Mouse (Mus musculus): ENCODE results near the gene Syne2. TPM values are rescaled to one million over a fixed set of nuclear protein-coding genes. Genes with fewer than 3 reads are reported as not detected.

Syne2 gene
- polyA plus RNA-seq, 1 experiment from 2014 or later, result 36.6 TPM

DNA sequence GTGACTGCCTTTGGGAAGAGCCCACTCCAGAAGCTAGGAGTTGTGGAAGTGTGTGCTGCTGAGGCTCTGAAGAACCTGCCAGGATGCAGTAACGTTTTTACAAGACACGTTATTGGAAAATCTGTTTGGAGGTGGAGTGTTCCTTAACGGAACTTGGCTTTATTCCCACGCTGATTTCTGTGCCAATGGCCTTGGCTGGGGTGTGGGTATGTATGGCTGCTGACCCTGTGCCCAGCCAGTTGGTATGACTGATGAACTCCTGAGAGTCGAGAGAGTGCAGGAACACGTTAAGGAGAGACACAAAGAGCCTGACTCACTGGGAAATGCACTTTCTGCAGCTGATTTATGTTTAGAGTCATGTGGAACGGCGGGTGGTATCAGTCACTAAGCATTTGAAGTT, 200.7 kb downstream of the Syne2 start:
- Histone ChIP-seq H3K27ac (replicated peaks; ENCODE audit: low read depth, low read length) (no peak overlapping the region), H3K4me3 (ENCODE audit: low read depth, low read length) (no peak overlapping the region), H3K9me3 (ENCODE audit: control insufficient read depth, low read length) (no peaks in the 10 kb centered on the region), H3K4me1 (ENCODE audit: control insufficient read depth, insufficient read depth, low read length) (no peaks in the 10 kb centered on the region), H3K4me2 (ENCODE audit: low read depth, low read length) (no peak overlapping the region), H3K27me3 (replicated peaks; ENCODE audit: control insufficient read depth, insufficient read depth, low read length) (no peaks in the 10 kb centered on the region), H3K36me3 (ENCODE audit: control insufficient read depth, insufficient read depth, low read length) (peaks cover 33% of the 10 kb centered on the region), H3K9ac (ENCODE audit: low read depth, low read length) (no peak overlapping the region)
- ATAC-seq (ENCODE audit: low read depth) (no peak), DNase-seq (ENCODE audit: low spot score) (no peak)
- 74% methylated on average over 8 of the region's 8 CpGs for WGBS

DNA sequence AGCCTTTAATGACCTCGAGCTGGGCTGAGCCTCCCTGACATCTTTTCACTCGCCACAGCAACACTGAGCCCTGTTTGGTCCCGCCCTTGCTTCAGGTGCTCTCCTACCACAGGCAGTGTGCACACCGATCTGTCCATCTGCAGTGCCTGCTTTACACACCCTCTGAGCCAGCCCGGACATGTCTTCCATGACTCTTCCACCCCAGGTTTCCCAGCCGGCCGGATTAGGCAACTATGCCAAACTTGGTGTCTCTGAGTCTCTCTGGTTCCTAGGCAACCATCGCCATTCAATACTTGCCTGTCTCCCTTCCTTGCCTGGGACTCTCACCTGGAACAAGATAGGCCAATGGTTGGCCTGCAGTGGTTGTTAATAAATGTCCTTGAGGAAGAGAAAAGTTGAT, 224.4 kb downstream of the Syne2 start:
- H3K27ac ChIP-seq (replicated peaks; ENCODE audit: low read depth, low read length), result no peak overlapping the region
- H3K4me2 ChIP-seq (ENCODE audit: low read depth, low read length), result no peak overlapping the region
- H3K4me3 ChIP-seq (ENCODE audit: low read depth, low read length), result no peak overlapping the region
- H3K4me1 ChIP-seq (ENCODE audit: control insufficient read depth, insufficient read depth, low read length), result no peaks in the 10 kb centered on the region
- H3K9ac ChIP-seq (ENCODE audit: low read depth, low read length), result no peak overlapping the region
- DNase-seq (ENCODE audit: low spot score), result no peak
- no peak for ATAC-seq (ENCODE audit: low read depth)
- H3K9me3 ChIP-seq (ENCODE audit: control insufficient read depth, low read length), result no peaks in the 10 kb centered on the region; the same call in 1 of the 2 replicates
- H3K36me3 ChIP-seq (ENCODE audit: control insufficient read depth, insufficient read depth, low read length), result peaks cover 56% of the 10 kb centered on the region
- 87% methylated on average over 7 of the region's 8 CpGs for WGBS
- no peaks in the 10 kb centered on the region for H3K27me3 ChIP-seq (replicated peaks; ENCODE audit: control insufficient read depth, insufficient read depth, low read length)

GRCm38 (mm10) chr12:76046561-76046960, 228.6 kb downstream of the Syne2 start:
- no peak overlapping the region for H3K4me2 ChIP-seq (ENCODE audit: low read depth, low read length)
- no peak overlapping the region for H3K27ac ChIP-seq (replicated peaks; ENCODE audit: low read depth, low read length)
- ATAC-seq (ENCODE audit: low read depth) (no peak), DNase-seq (ENCODE audit: low spot score) (no peak)
- H3K9ac ChIP-seq (ENCODE audit: low read depth, low read length), result no peak overlapping the region
- H3K4me1 ChIP-seq (ENCODE audit: control insufficient read depth, insufficient read depth, low read length), result no peaks in the 10 kb centered on the region
- H3K9me3 ChIP-seq (ENCODE audit: control insufficient read depth, low read length), result no peaks in the 10 kb centered on the region
- no peak overlapping the region for H3K4me3 ChIP-seq (ENCODE audit: low read depth, low read length)
- WGBS, result 94% methylated on average over 6 of the region's 6 CpGs
- H3K36me3 ChIP-seq (ENCODE audit: control insufficient read depth, insufficient read depth, low read length), result peaks cover 51% of the 10 kb centered on the region
- H3K27me3 ChIP-seq (replicated peaks; ENCODE audit: control insufficient read depth, insufficient read depth, low read length), result no peaks in the 10 kb centered on the region

DNA sequence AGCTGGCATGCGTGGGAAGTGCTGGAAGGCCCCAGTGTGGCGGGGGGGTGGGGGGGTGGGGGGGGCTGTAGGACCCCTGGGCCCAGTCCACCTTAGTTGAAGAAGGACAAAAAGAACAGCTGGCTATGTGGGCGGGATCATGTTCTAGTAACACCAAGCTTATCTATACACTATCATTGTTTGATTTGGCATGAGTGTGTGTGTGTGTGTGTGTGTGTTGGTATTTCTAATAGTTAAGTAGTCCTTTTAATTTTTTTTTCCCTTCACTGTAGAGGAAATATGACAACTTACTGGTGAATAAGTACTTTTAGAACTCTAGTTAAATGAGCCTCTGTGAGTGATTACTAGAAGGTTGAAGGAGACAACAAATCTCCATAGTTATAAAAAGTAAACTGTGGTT, 230.0 kb downstream of the Syne2 start:
- H3K4me2 ChIP-seq (ENCODE audit: low read depth, low read length), result no peak overlapping the region
- peaks cover 38% of the 10 kb centered on the region for H3K36me3 ChIP-seq (ENCODE audit: control insufficient read depth, insufficient read depth, low read length)
- ATAC-seq (ENCODE audit: low read depth) (no peak), DNase-seq (ENCODE audit: low spot score) (no peak)
- 86% methylated on average over 3 of the region's 3 CpGs for WGBS
- H3K4me3 ChIP-seq (ENCODE audit: low read depth, low read length), result no peak overlapping the region
- no peak overlapping the region for H3K27ac ChIP-seq (replicated peaks; ENCODE audit: low read depth, low read length)
- no peaks in the 10 kb centered on the region for H3K9me3 ChIP-seq (ENCODE audit: control insufficient read depth, low read length)
- no peak overlapping the region for H3K9ac ChIP-seq (ENCODE audit: low read depth, low read length)
- no peaks in the 10 kb centered on the region for H3K4me1 ChIP-seq (ENCODE audit: control insufficient read depth, insufficient read depth, low read length)
- no peaks in the 10 kb centered on the region for H3K27me3 ChIP-seq (replicated peaks; ENCODE audit: control insufficient read depth, insufficient read depth, low read length)

DNA sequence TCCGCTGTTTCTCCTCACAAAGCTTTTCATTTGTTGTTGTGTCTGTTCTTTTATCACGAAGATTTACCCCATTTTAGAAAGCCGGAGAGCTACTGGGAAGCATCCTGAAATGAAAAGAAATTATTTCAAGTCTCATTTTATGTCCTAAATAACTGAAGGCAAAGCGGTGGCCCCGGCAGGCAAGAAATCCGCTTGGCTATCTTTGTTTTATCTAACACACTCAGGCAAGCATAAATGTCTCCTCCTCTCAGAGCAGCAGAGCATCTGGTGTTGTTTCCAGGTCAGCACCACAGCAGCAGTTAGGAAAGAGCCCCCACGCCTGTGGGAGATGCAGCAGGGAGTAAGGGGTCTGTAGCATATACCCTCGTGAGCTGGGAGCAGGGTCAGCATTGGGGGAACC, 230.7 kb downstream of the Syne2 start:
- Histone ChIP-seq H3K4me1 (ENCODE audit: control insufficient read depth, insufficient read depth, low read length) (no peaks in the 10 kb centered on the region), H3K9me3 (ENCODE audit: control insufficient read depth, low read length) (no peaks in the 10 kb centered on the region), H3K27me3 (replicated peaks; ENCODE audit: control insufficient read depth, insufficient read depth, low read length) (no peaks in the 10 kb centered on the region), H3K4me2 (ENCODE audit: low read depth, low read length) (no peak overlapping the region), H3K9ac (ENCODE audit: low read depth, low read length) (no peak overlapping the region), H3K27ac (replicated peaks; ENCODE audit: low read depth, low read length) (no peak overlapping the region), H3K4me3 (ENCODE audit: low read depth, low read length) (no peak overlapping the region), H3K36me3 (ENCODE audit: control insufficient read depth, insufficient read depth, low read length) (peaks cover 30% of the 10 kb centered on the region)
- 72% methylated on average over 8 of the region's 8 CpGs for WGBS
- no peak for ATAC-seq (ENCODE audit: low read depth)
- DNase-seq (ENCODE audit: low spot score), result no peak

DNA sequence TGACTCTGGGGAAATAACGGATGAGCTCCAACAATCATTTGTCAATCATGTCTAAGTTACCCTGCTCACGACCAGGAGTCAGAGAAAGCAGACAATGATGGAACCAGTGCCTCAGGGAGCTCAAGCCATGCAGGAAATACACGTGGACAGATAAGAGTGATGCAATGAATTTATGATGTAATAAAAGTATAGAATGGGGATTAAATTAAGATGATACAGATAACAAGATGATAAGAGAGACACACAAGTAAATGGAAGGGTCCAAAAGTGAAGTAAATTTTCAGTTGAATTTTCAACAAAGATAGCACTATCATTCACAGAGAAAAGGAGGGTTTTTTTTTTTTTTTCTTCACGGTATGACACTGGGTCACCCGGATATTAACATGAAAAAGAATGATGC, 231.4 kb downstream of the Syne2 start:
- Histone ChIP-seq H3K4me3 (ENCODE audit: low read depth, low read length) (no peak overlapping the region), H3K27me3 (replicated peaks; ENCODE audit: control insufficient read depth, insufficient read depth, low read length) (no peaks in the 10 kb centered on the region), H3K9ac (ENCODE audit: low read depth, low read length) (no peak overlapping the region), H3K9me3 (ENCODE audit: control insufficient read depth, low read length) (no peaks in the 10 kb centered on the region), H3K36me3 (ENCODE audit: control insufficient read depth, insufficient read depth, low read length) (peaks cover 27% of the 10 kb centered on the region; the same call in 1 of the 2 replicates), H3K4me2 (ENCODE audit: low read depth, low read length) (no peak overlapping the region), H3K4me1 (ENCODE audit: control insufficient read depth, insufficient read depth, low read length) (no peaks in the 10 kb centered on the region), H3K27ac (replicated peaks; ENCODE audit: low read depth, low read length) (no peak overlapping the region)
- 71% methylated on average over 5 of the region's 5 CpGs for WGBS
- ATAC-seq (ENCODE audit: low read depth), result no peak
- no peak for DNase-seq (ENCODE audit: low spot score)

DNA sequence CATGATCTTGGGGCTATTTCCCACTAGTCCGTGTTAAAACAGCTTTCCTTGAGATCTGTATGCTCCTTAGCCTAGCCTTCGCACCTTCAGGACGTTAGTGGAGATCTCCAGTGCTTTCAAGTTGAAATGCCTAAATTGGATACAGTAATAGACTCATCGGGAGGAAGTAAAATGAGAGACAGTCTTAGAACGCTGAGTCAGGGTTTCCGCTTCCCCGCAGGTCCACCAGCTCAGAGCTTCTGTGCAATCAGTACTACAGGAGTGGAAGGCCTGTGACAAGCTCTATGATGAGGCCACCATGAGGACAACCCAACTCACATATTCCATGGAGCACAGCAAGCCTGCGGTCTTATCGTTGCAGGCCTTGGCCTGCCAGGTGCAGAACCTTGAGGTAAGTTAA, 233.9 kb downstream of the Syne2 start:
- Histone ChIP-seq H3K27ac (replicated peaks; ENCODE audit: low read depth, low read length) (no peak overlapping the region), H3K27me3 (replicated peaks; ENCODE audit: control insufficient read depth, insufficient read depth, low read length) (no peaks in the 10 kb centered on the region), H3K36me3 (ENCODE audit: control insufficient read depth, insufficient read depth, low read length) (peaks cover 22% of the 10 kb centered on the region; the same call in 1 of the 2 replicates), H3K4me1 (ENCODE audit: control insufficient read depth, insufficient read depth, low read length) (no peaks in the 10 kb centered on the region), H3K4me3 (ENCODE audit: low read depth, low read length) (no peak overlapping the region), H3K4me2 (ENCODE audit: low read depth, low read length) (no peak overlapping the region), H3K9me3 (ENCODE audit: control insufficient read depth, low read length) (no peaks in the 10 kb centered on the region), H3K9ac (ENCODE audit: low read depth, low read length) (no peak overlapping the region)
- 89% methylated on average over 9 of the region's 9 CpGs for WGBS
- DNase-seq (ENCODE audit: low spot score) (no peak), ATAC-seq (ENCODE audit: low read depth) (no peak)

- ATAC-seq (ENCODE audit: low read depth), result no peak
- no peak overlapping the region for H3K4me2 ChIP-seq (ENCODE audit: low read depth, low read length)
- 88% methylated on average over 9 of the region's 9 CpGs for WGBS
- no peak overlapping the region for H3K27ac ChIP-seq (replicated peaks; ENCODE audit: low read depth, low read length)
- no peaks in the 10 kb centered on the region for H3K9me3 ChIP-seq (ENCODE audit: control insufficient read depth, low read length)
- no peak overlapping the region for H3K9ac ChIP-seq (ENCODE audit: low read depth, low read length)
- no peaks in the 10 kb centered on the region for H3K4me1 ChIP-seq (ENCODE audit: control insufficient read depth, insufficient read depth, low read length)
- H3K36me3 ChIP-seq (ENCODE audit: control insufficient read depth, insufficient read depth, low read length), result peaks cover 26% of the 10 kb centered on the region
- no peaks in the 10 kb centered on the region for H3K27me3 ChIP-seq (replicated peaks; ENCODE audit: control insufficient read depth, insufficient read depth, low read length)
- no peak overlapping the region for H3K4me3 ChIP-seq (ENCODE audit: low read depth, low read length)
- DNase-seq (ENCODE audit: low spot score), result no peak
Measured at GRCm38 (mm10) chr12:76054653-76055052, 236.7 kb downstream of the Syne2 start.

DNA sequence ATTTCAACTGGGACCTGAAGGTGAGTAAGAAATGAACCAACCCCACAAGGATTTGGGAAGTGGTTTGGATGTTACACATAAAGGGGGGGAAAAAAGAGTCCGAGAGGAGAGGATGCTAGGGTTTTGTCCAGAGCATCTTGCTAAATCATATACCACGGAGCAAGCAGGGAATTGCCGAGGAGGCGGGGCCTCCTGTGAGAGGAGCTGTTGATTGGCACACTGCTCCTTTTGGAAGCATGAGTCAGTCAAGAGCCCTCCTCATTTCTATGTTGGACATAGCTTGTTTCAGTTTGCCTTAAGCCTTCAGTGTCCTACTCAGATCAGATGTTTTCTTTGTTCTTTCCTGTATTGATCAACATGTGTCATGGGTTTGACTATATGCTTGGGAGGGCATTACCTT, 245.1 kb downstream of the Syne2 start:
- no peak for DNase-seq (ENCODE audit: low spot score)

More for the DNA sequence above, 245.1 kb downstream of the Syne2 start:
- WGBS, result 87% methylated on average over 4 of the region's 4 CpGs
- no peak overlapping the region for H3K27ac ChIP-seq (replicated peaks; ENCODE audit: low read depth, low read length)
- no peaks in the 10 kb centered on the region for H3K9me3 ChIP-seq (ENCODE audit: control insufficient read depth, low read length)
- H3K4me2 ChIP-seq (ENCODE audit: low read depth, low read length), result no peak overlapping the region
- H3K27me3 ChIP-seq (replicated peaks; ENCODE audit: control insufficient read depth, insufficient read depth, low read length), result no peaks in the 10 kb centered on the region
- no peak overlapping the region for H3K9ac ChIP-seq (ENCODE audit: low read depth, low read length)
- peaks cover 32% of the 10 kb centered on the region for H3K36me3 ChIP-seq (ENCODE audit: control insufficient read depth, insufficient read depth, low read length)
- ATAC-seq (ENCODE audit: low read depth), result no peak
- no peak overlapping the region for H3K4me3 ChIP-seq (ENCODE audit: low read depth, low read length)
- no peaks in the 10 kb centered on the region for H3K4me1 ChIP-seq (ENCODE audit: control insufficient read depth, insufficient read depth, low read length)
